Mouse (Mus musculus): ENCODE measurements around the gene Efna2.
A peak's percentile ranks its signal among the peaks of the same experiment; 100 is the strongest.

Gene Efna2

GRCm38 (mm10) chr10:80179068-80180051 is at the start of gene Efna2:
Gene Efna2, plus strand, starts transcription at chr10:80179482.
- DNase-seq (ENCODE audit: low read depth, low spot score), result no peak

DNA sequence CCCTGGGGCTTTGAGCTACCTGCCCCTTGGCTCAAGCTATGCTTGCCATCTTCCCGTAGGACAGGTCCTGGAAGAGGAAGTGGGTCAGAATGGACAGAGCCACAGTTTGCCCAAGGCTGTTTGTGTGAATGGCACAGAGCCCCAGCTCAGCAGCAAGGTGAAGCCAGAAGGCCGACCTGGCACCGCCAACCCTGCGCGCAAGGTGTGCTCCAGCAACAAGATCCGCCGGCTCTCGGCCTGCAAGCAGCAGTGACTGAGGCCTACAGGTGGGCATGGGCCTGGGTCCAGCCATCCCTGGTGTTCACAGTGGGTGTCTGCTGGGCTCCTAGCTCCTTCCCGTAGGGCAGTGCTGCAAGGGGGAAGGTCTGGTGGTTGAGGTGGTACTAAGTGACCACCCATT is 49.4 kb upstream of the Efna2 start:
- no peak for DNase-seq (ENCODE audit: low read depth, low spot score)

DNA sequence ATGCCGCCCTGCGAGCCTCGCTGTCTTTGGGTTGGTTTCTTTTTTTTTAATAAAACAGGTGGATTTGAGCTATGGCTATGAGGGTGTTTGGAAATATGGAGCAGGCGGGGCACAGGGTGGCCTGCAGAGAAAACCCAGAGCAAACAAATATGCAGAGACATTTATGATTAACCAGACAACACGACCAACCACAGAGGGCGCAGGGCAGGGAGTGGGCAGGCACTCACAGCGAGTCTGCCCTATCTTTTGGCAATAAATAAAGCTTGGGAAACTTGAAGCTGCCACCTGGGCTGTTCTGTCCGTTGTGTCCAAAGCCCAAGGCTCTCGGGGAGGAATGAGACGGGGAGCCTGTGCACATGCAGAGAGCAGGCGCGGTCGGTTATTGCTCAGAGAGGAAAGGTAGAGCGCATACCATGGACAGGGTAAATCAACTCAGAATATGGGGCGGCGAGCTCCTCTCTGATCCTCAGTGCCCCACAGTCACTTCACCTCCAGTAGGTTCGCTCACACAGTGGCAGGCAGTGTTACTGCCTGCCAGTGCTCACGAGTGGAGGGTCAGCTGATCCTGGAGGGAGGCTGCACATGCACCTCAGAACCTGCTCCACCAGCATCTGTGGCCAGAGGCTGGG is 48.8 kb upstream of the Efna2 start:
- no peak for DNase-seq (ENCODE audit: low read depth, low spot score)

- DNase-seq (ENCODE audit: low read depth, low spot score), result no peak
These were observed 47.8 kb upstream of the Efna2 start for GRCm38 (mm10) chr10:80131316-80131951.

DNA sequence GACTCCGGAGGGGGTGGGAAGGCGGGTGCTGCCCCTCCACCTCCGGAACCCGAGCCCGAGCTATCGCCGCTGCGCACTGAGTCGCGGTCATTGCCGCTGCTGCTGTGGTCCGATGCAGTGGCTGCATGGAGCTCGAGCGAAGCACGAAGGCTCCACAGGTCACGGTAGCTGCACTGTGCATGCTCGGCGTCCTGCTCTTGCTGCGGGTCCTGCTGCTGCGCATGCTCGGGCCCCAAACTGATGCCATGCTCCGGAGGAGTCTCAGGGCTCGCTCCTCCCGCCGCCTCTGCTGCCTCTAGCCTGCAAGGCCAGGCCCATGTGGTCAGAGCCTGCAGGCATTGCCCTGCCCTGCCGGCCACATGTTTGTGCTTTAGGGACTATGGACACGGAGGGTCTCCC is 47.3 kb upstream of the Efna2 start:
- DNase-seq (ENCODE audit: low read depth, low spot score), result no peak

DNA sequence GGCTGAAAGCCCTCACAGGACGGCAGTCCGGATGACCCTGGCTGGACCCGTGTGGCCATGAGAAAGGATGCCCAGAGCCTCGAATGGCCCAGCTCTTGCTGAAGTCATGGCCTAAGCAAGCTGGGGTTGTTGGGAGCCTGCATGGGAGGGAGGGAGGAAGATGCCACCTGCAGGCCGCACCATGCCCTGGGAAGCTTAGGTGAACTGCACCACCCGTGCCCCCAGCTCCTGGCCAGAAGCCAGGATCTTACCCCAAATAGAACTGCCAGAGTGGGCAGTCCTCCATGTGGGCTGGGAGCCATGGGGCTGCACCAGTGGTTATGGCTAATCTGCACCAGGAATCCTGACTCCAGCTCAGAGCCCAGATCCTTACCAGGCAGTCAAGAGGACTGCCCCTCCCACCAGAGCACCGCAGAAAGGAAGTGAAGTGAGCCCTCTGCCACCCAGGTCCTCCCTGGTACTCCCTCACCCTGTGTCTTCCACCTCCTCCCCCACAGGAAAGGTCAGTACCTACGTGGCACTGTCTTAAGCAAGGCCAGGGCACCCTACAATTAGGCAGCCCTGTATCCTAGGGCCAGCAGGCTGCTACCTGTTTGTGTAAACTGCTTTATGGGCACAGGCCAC is 45.9 kb upstream of the Efna2 start:
- no peak for DNase-seq (ENCODE audit: low read depth, low spot score)

DNA sequence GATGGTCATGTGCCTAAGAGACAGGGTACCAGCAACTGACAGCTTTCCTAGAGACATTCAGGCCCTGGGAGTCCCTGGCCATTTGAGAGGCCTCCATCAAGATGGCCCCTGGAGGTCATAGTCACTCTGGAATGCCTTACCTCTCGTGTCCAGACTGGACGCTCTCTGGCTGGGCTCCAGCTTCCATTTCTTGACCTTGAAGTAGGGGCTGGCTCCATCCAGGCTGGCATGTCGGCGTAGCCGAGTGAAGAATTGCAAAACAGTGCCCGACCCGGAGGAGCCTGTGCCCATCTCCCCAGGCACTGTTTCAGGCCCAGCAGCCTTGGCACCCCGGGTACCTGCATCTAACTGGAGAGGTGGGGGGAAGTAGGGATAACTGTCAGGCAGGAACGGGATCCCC is 44.9 kb upstream of the Efna2 start:
- no peak for DNase-seq (ENCODE audit: low read depth, low spot score)

DNA sequence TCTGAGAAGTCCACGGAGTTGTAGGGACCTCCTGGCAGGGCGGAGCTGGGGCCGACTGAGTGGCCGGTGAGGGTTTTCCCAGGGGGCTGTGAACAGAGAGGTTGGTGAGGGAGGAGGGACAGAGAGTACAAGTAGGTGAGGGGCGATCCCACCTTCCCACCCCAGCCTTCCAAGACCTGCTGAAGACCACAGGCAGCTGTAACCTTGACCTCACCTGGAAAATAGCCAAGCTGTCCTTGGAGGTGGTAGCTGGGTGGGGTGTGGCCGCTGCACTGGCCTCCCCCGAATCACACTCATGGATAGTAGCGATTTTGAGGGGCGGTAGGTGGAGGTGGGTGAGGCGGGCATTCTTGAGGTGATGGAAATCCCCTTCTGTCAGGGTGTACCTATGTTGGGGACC is 44.1 kb upstream of the Efna2 start:
- no peak for DNase-seq (ENCODE audit: low read depth, low spot score)

DNA sequence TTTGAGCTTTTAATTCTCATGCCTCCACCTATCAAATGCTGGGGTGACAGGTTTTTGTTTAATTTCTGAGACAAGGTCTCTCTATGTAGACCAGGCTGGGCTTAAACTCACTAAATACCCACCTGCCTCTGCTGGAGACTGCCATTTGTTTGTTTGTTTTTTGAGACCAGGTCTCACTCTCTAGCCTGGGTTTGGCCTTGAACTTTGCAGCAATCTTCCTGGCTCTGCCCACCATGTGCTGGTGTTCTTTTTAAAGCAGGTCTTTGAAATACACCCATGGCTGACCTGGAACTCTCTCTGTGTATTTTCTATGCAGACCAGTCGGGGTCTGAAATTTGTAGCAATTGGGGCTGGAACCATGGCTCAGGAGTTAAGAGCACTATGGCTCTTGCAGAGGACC is 43.6 kb upstream of the Efna2 start:
- DNase-seq (ENCODE audit: low read depth, low spot score), result no peak

- DNase-seq (ENCODE audit: low read depth, low spot score), result no peak
These were observed 42.9 kb upstream of the Efna2 start for GRCm38 (mm10) chr10:80136179-80136951.

DNA sequence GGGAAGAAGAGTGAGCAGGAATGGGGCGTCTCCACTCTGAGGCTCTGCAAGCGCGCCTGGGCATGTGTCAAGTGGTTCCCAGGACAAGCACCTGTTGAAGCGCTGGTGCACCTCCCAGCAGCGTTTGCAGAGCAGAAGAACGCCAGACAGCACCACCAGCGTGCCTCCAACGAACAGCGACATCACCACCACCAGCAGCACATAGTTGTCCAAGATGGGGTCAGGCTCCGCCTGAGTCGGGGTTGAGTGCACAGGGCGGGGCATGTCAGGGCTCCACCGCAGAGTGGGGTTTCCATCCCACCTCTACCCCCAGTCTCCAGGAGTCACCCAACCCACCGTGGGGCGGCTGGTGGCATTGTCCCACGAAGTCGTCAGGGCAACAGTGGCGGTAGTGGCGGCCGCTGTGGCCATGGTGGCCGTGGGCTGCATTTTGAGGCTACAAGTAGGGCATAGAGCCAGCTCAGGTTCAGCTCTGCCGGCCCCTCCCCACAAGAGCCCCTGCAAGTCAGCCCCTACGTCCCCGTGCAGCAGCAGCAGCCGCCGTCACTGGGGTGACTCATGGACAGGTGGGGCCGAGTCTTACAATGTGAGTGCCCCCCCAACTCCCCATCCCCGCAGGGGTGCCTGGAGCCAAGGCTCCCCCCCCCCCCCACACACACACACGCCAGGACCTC is 42.2 kb upstream of the Efna2 start:
- DNase-seq (ENCODE audit: low read depth, low spot score), result no peak

- no peak for DNase-seq (ENCODE audit: low read depth, low spot score)
These were observed 41.4 kb upstream of the Efna2 start for GRCm38 (mm10) chr10:80137626-80138552.

DNA sequence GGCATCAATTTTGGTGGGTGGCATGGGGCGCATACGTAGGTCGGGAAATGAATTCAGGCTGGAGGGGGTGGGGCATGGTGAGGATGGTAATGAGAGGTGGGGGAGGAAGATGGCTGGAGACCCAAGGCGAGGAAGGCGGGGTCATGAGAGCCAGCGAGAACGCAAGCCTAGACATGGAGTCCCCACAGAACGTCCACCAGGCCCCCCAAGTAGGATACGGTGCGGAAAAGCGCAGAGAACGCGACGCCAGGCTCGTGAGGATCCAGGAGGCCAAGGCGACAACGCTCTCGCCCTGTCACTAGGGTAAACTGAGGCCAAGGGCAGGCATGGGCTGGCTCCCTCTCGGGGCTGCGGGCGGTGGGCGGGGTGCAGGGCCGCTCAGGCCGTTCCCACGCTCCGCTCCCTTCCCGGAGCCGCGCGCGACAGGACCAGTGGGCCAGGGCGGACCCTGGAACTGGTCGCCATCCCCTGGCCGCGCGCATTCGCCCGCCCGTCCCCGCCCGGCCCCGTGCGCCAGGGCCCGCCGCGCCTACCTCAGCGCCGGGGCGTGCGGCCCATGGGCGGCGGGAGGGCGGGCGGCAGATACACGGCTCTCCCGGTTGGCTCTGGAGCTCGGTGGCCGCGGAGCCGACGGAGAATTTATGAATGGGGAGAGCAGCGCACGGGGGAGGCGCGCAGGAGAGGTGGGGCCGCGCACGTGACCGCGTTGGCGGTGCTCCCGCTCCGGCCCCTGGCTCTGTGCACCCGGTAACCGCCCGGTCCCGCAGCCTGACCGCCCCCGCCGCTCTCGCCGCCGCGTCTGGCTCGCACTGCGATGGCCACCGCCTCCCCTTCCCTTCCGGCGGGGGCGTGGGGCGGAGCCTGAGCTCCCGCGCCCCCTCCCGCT is 40.5 kb upstream of the Efna2 start, which contains the start of gene Atp5d:
TSS of gene Atp5d (plus strand) at position 80 of the 886 bp plus-strand sequence.
- DNase-seq (ENCODE audit: low read depth, low spot score), result no peak

DNA sequence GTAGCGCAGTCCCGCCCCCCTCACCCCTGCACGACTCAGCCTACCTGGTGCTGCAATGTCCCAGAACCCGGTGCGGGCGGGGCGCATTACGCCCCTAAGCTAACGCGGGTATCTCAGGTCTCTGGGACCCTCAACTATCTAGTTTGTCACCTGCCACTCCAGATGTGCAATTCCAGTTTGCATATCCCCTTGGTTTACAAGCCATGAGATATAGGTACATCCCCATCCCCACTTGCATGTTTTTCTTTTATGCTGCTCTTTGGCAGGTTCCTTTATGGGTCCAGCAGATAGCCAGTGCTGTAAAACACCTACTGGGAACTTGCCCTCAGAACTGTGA is 39.9 kb upstream of the Efna2 start:
- no peak for DNase-seq (ENCODE audit: low read depth, low spot score)

- no peak for DNase-seq (ENCODE audit: low read depth, low spot score)
These were observed 39.2 kb upstream of the Efna2 start for GRCm38 (mm10) chr10:80139975-80140665.

DNA sequence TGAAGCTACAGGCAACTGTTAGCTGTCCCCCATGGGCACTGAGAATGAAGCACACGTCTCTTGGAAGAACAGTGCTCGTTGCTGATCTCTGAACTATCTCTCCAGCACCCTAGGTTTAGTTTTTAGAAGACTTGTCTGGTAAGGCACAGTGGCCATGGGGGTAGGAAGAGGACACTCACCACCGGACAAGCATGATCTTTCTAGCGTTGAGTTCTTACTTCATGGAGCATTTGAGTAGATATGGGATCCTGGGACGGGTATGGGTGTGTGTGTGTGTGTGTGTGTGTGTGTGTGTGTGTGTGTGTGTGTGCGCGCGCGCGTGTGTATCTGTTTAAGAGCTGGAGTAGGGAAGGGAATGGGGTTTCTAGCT is 38.6 kb upstream of the Efna2 start, which contains the start of gene Cbarp:
TSS of gene Cbarp (minus strand) at position 170 of the 370 bp plus-strand sequence.
- DNase-seq (ENCODE audit: low read depth, low spot score), result no peak

- peak; percentile 87 for DNase-seq (ENCODE audit: low read depth, low spot score)
These were observed 38.0 kb upstream of the Efna2 start for GRCm38 (mm10) chr10:80141243-80141642.

Data from brain, embryonic 18.5 days (tissue).